Mouse (Mus musculus) ES-E14 (cell line): Measurements from ENCODE around the gene Rabgap1l. TPM values are rescaled to one million over a fixed set of nuclear protein-coding genes. Genes with fewer than 3 reads are reported as not detected.

Experiments
- DNase-seq: peaks from one replicate; pipeline ENCODE4 v3.0.0-alpha.2; 2013; ENCODE audit warnings: low read depth, low spot score
- H3K27ac ChIP-seq: 2 replicates; pipeline ENCODE4 v1.5.1; 2012; ENCODE audit warnings: low read depth, mild to moderate bottlenecking, low read length, moderate library complexity, mixed read lengths; ENCODE audit not compliant: poor library complexity, insufficient read depth, severe bottlenecking
- H3K36me3 ChIP-seq: 2 replicates; pipeline ENCODE4 v1.6.1; 2012; ENCODE audit warnings: mild to moderate bottlenecking, low read length, moderate library complexity, mixed read lengths; ENCODE audit not compliant: control insufficient read depth, poor library complexity, insufficient read depth, severe bottlenecking
- H3K4me1 ChIP-seq, 2 experiments: fragments of 150-350 bp in 1 of 2; sonication (generic) in 1 of 2; 2 replicates each; pipeline ENCODE4 v1.6.1; 2012; ENCODE audit warnings: low read length in 2 of 2, mild to moderate bottlenecking in 1 of 2, mixed read lengths in 1 of 2; ENCODE audit not compliant: control insufficient read depth in 2 of 2, insufficient read depth in 2 of 2, poor library complexity in 1 of 2
- H3K4me3 ChIP-seq, 2 experiments: fragments of 150-350 bp in 1 of 2; sonication (generic) in 1 of 2; 2 replicates each; pipeline ENCODE4 v1.5.1; 2012; ENCODE audit warnings: low read length in 2 of 2, low read depth in 1 of 2, mild to moderate bottlenecking in 1 of 2, mixed read lengths in 1 of 2; ENCODE audit not compliant: insufficient read depth in 1 of 2, poor library complexity in 1 of 2, severe bottlenecking in 1 of 2
- H3K9ac ChIP-seq: 2 replicates; pipeline ENCODE4 v1.6.1; 2012; ENCODE audit warnings: low read depth, mild to moderate bottlenecking, low read length, mixed read lengths; ENCODE audit not compliant: poor library complexity, insufficient read depth, severe bottlenecking
- H3K9me3 ChIP-seq: fragments of 150-350 bp; sonication (generic); 2 replicates; pipeline ENCODE4 v1.6.1; 2012; ENCODE audit warnings: low read depth, mild to moderate bottlenecking, low read length; ENCODE audit not compliant: control insufficient read depth, insufficient read depth
- CHD2 ChIP-seq: IDR thresholded peaks from 2 replicates; pipeline ENCODE4 v1.6.1; 2014; ENCODE audit warnings: mild to moderate bottlenecking, low read depth, low read length, inconsistent platforms
- HCFC1 ChIP-seq: IDR thresholded peaks from 2 replicates; pipeline ENCODE4 v1.6.1; 2012; ENCODE audit warnings: low read length, inconsistent platforms, borderline replicate concordance; ENCODE audit not compliant: insufficient read depth
- MAFK ChIP-seq: IDR thresholded peaks from 2 replicates; pipeline ENCODE4 v1.6.1; 2014; ENCODE audit warnings: mild to moderate bottlenecking, low read depth, low read length, inconsistent platforms; ENCODE audit not compliant: insufficient read depth
- ZC3H11A ChIP-seq: IDR thresholded peaks from 2 replicates; pipeline ENCODE4 v1.6.1; 2012; ENCODE audit warnings: low read depth, mild to moderate bottlenecking, inconsistent platforms, low read length, borderline replicate concordance
- ZNF384 ChIP-seq: IDR thresholded peaks from 2 replicates; pipeline ENCODE4 v1.6.1; 2012; ENCODE audit warnings: low read depth, low read length, inconsistent platforms
- in situ Hi-C, 2 experiments: fragments of 600-800 bp; cut with MboI; formaldehyde crosslinking; loops; one replicate each; pipeline ENCODE4 v1.15.1; 2025; ENCODE audit warnings: low sequenced_read_pairs in 2 of 2, inconsistent platforms in 1 of 2; ENCODE audit not compliant: unreplicated experiment in 2 of 2
- total RNA-seq: library from RNA; depleted of rRNA; stranded (reverse); fragments of 300-350 nt; gene quantifications from 2 replicates; pipeline ENCODE4 v1.2.3, GENCODE M21; 2012

Gene Rabgap1l
- total RNA-seq, 1 experiment, result 10.3 TPM

DNA sequence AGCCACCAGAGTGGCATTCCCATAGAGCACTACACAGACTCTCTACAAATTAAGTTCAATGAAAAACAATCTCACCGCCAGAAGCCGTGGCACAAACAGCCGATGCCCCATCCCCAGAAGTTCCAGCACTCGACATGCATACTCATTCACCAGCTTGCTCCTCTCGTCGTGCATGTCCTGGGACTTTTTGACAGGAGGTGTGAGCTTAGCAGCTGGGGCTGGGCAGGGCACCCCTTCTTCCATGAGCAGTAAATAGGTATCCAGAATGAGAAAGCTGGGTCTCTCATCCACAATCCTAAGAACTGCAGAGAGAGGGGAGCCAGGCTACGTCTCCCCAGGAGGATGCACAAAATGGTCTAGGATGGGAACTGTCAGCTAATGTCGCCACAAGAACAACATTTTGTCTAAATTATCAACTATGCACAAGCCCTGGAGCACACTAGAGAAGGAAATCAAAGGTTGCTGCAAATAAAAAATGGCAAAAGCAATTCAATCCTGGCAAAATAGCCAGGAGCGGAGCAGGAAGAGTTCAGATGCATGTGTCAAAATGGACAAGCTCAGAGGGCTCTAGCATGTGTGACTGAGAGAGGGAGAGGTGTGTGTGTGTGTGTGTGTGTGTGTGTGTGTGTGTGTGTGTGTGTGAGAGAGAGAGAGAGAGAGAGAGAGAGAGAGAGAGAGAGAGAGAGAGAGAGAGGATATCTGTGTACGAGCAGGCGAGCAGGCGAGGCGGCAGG, 441.7 kb downstream of the Rabgap1l start:
- TF ChIP-seq MAFK (no peak), ZNF384 (no peak), ZC3H11A (no peak), HCFC1 (no peak), CHD2 (no peak)
- Histone ChIP-seq H3K9me3 (no peaks in the 10 kb centered on the region), H3K27ac (no peak overlapping the region), H3K36me3 (no peaks in the 10 kb centered on the region), H3K4me3 (no peak overlapping the region), H3K9ac (peak overlapping the region; percentile 3; the same call in 1 of the 2 replicates), H3K4me1 (peaks cover 0 to 3% of the 10 kb centered on the region in 2 experiments; a peak in 1 of 4 replicates)
- no peak for DNase-seq
- in situ Hi-C loops, result no loop called here

DNA sequence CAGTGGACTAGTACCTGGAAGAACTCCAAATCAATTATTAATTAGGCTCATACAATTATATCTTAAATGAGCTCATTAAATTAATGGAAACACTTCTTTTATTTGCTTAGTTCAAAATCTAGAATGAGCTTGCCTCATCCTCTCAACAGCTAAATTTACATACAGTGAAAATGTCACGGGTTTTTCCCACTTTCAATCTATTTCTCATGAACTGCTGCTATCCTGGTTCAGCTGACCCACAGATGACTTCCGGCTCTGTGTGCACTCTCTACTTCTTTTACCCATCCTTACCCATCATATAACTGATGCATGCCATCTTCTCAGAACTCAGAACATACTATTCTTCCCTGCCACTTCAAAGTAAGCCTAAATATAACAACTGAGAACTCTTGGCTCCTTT, 452.4 kb downstream of the Rabgap1l start:
- in situ Hi-C loops, result no loop called here
- Histone ChIP-seq H3K9ac (no peak overlapping the region), H3K4me1 (no peaks in the 10 kb centered on the region), H3K4me3 (no peak overlapping the region), H3K36me3 (no peaks in the 10 kb centered on the region), H3K9me3 (no peaks in the 10 kb centered on the region), H3K27ac (no peak overlapping the region)
- no peak for TF ChIP-seq HCFC1
- TF ChIP-seq ZC3H11A, result no peak
- no peak for TF ChIP-seq CHD2
- no peak for TF ChIP-seq MAFK
- no peak for TF ChIP-seq ZNF384
- no peak for DNase-seq

DNA sequence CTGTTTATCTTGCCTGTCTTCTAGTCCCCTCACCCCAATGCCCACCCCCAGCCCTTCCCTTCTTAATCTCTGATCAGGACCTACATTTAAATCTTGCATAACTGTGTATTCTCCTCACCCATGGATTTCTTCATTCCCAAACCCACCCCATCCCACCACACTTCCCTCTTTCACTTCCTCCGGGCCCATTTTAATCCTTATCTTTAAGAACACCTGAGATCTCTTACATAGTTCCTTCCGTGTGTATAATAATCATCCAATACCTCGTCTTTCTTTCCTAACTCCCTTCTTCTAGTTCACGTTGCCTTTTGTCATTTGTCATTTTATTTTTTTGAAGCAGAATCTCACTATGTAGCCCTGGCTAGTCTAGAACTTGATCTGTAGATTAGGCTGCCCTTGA, 453.6 kb downstream of the Rabgap1l start:
- H3K27ac ChIP-seq, result no peak overlapping the region
- no peak overlapping the region for H3K9ac ChIP-seq
- no peak for DNase-seq
- in situ Hi-C loops, result no loop called here
- no peaks in the 10 kb centered on the region for H3K9me3 ChIP-seq
- no peak overlapping the region for H3K4me3 ChIP-seq
- no peaks in the 10 kb centered on the region for H3K36me3 ChIP-seq
- H3K4me1 ChIP-seq, result no peaks in the 10 kb centered on the region
- TF ChIP-seq ZC3H11A (no peak), ZNF384 (no peak), CHD2 (no peak), HCFC1 (no peak), MAFK (no peak)

DNA sequence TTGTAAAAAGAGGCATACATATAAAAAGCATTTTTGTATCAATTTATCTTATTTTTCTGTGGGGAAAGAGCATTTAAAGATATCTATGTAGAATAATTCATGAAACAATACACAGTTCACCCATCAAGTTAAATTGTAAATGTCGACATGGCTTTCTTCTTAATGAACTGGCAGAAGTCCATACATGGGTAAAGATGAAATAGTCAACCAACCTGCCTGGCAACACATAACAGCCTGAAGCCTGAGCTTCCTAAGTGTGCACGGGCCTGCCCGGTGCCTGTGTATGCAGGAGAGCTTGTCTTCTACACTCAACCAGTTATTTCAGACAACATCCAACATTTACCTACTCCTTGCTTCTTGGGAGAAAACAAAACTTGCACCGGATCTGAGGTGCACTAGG, 458.2 kb downstream of the Rabgap1l start:
- no peak for DNase-seq
- H3K27ac ChIP-seq, result no peak overlapping the region
- H3K4me3 ChIP-seq, result no peak overlapping the region
- H3K4me1 ChIP-seq, result no peaks in the 10 kb centered on the region
- H3K36me3 ChIP-seq, result no peaks in the 10 kb centered on the region
- in situ Hi-C loops, result no loop called here
- no peak for TF ChIP-seq ZC3H11A
- no peaks in the 10 kb centered on the region for H3K9me3 ChIP-seq
- H3K9ac ChIP-seq, result no peak overlapping the region

DNA sequence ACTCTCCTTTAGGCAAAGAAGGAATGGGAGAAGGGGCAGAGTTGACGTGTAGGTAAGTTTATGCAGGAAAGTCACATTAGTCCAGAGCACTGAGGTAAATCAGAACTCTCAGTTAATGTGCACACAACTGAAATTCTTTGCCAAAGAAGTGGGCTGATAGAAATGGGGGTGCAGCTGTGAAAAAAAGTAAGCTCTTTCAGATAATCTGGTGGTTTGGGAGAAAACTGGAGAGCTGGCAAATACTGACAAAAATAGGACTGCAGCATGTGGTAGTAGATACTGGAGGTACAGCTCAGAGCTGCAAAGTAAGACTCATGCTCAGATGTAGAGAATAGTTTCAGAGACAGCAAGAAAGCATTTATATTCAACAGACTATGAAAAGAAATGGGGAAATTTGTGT, 462.2 kb downstream of the Rabgap1l start:
- Histone ChIP-seq H3K9ac (no peak overlapping the region), H3K27ac (no peak overlapping the region), H3K4me1 (no peaks in the 10 kb centered on the region), H3K9me3 (no peaks in the 10 kb centered on the region), H3K4me3 (no peak overlapping the region), H3K36me3 (no peaks in the 10 kb centered on the region)
- TF ChIP-seq ZC3H11A (no peak), ZNF384 (no peak), CHD2 (no peak), HCFC1 (no peak), MAFK (no peak)
- no peak for DNase-seq
- in situ Hi-C loops, result no loop called here
